Mouse (Mus musculus): ENCODE measurements around the gene Ssmem1.

- no peak for TF ChIP-seq POLR2AphosphoS2 (IDR thresholded peaks at IDR 0.05; ENCODE audit: low read depth, low read length)
- TF ChIP-seq EP300 (IDR thresholded peaks at IDR 0.05; ENCODE audit: low read length), result no peak
- no peak for TF ChIP-seq CTCF (conservative IDR thresholded peaks at IDR 0.05 in 1 of 2, IDR thresholded peaks at IDR 0.05 in 1 of 2; ENCODE audit: low read depth in 2 of 2, low read length in 2 of 2)
- no peak for TF ChIP-seq MAFK (IDR thresholded peaks at IDR 0.05; ENCODE audit: insufficient replicate concordance, low read length)
- no peak for TF ChIP-seq KAT2A (IDR thresholded peaks at IDR 0.05; ENCODE audit: insufficient replicate concordance, low read length)
- no peak for TF ChIP-seq MEF2A (IDR thresholded peaks at IDR 0.05; ENCODE audit: borderline replicate concordance, low read depth, low read length)
- TF ChIP-seq POLR2A (IDR thresholded peaks at IDR 0.05; ENCODE audit: low read depth, low read length), result no peak
Measured at GRCm38 (mm10) chr6:30538800-30539199, 29.2 kb downstream of the Ssmem1 start.

Data from CH12.LX (cell line).